Mouse (Mus musculus): ENCODE data around the gene Zfp358.

GRCm38 (mm10) chr8:3515771-3516417, 23.0 kb downstream of the Zfp358 start:
- TF ChIP-seq POLR2A (IDR thresholded peaks at IDR 0.05; ENCODE audit: insufficient read depth, low read depth, low read length), result no peak; the same call in 1 of the 2 replicates
- no peak for TF ChIP-seq CTCF (IDR thresholded peaks at IDR 0.05)
- no peak for TF ChIP-seq EP300 (IDR thresholded peaks at IDR 0.05; ENCODE audit: insufficient read depth, low read depth, low read length)
